ENCODE assay signal across 8 mouse cellular contexts in genomic region chr10:105840928-105841888, GRCm38 (mm10). TPM values are rescaled to one million over a fixed set of nuclear protein-coding genes. Genes with fewer than 3 reads are reported as not detected.
DNase-seq lines count a peak whose midpoint lies in the region; ATAC-seq and TF ChIP-seq lines count a peak whose summit lies in the region.

TSS of gene Ccdc59 (plus strand) at chr10:105841067.
TSS of gene Mettl25 (minus strand) at chr10:105841380.

- H3K9me3 ChIP-seq in E14TG2a.4 (ENCODE audit: low read length), result no peaks in the 10 kb centered on the region
- H3K9me3 ChIP-seq in forebrain, embryonic 12.5 days, result no peaks in the 10 kb centered on the region
- no peaks in the 10 kb centered on the region for H3K9me3 ChIP-seq in heart, postnatal 0 days (replicated peaks; ENCODE audit: control insufficient read depth, low read length)
- no peaks in the 10 kb centered on the region for H3K9me3 ChIP-seq in liver, embryonic 16.5 days (replicated peaks; ENCODE audit: control insufficient read depth, low read length)
- H3K9me3 ChIP-seq in neural tube, embryonic 13.5 days, result no peaks in the 10 kb centered on the region

- peaks cover 17% of the 10 kb centered on the region for H3K4me1 ChIP-seq in E14TG2a.4 (replicated peaks; ENCODE audit: low read depth, low read length)
- H3K4me1 ChIP-seq in forebrain, embryonic 12.5 days, result peaks cover 14% of the 10 kb centered on the region
- H3K4me1 ChIP-seq in heart, postnatal 0 days (ENCODE audit: control insufficient read depth, insufficient read depth), result peaks cover 10% of the 10 kb centered on the region
- peaks cover 6% of the 10 kb centered on the region; the same call in 1 of the 2 replicates for H3K4me1 ChIP-seq in liver, embryonic 16.5 days (ENCODE audit: control insufficient read depth, low read depth, low read length)
- H3K4me1 ChIP-seq in neural tube, embryonic 13.5 days (replicated peaks), result peaks cover 21% of the 10 kb centered on the region
- H3K4me1 ChIP-seq in testis, adult 2 months (ENCODE audit: control insufficient read depth, insufficient read depth, low read length), result peaks cover 2% of the 10 kb centered on the region; the same call in 1 of the 2 replicates

- H3K9ac ChIP-seq in forebrain, embryonic 12.5 days, result peak within 1 kb of the TSS; percentile 77
- peak within 1 kb of the TSS; percentile 86 for H3K9ac ChIP-seq in heart, postnatal 0 days (replicated peaks; ENCODE audit: low read depth, low read length)
- H3K9ac ChIP-seq in liver, embryonic 16.5 days (ENCODE audit: low read depth, low read length), result peak within 1 kb of the TSS; percentile 82
- H3K9ac ChIP-seq in neural tube, embryonic 13.5 days, result peak within 1 kb of the TSS; percentile 81

- DNase-seq in c-Kit-positive CD71-positive TER-119-positive erythroid progenitor cells, embryonic 14.5 days (ENCODE audit: low spot score), result peak; percentile 91
- DNase-seq in heart, postnatal 0 days (ENCODE audit: low spot score), result peak; percentile 92
- DNase-seq in kidney, postnatal 4 days, result peak; percentile 98

- TF ChIP-seq EP300 in heart, postnatal 0 days (IDR thresholded peaks at IDR 0.05; ENCODE audit: low read depth), result peak; percentile 66; the same call in 1 of the 2 replicates

- peaks cover 49% of the 10 kb centered on the region for H3K36me3 ChIP-seq in E14TG2a.4 (ENCODE audit: insufficient read depth, low read length)
- H3K36me3 ChIP-seq in forebrain, embryonic 12.5 days (replicated peaks), result peaks cover 31% of the 10 kb centered on the region
- H3K36me3 ChIP-seq in heart, postnatal 0 days (replicated peaks; ENCODE audit: control insufficient read depth, insufficient read depth, low read length), result peaks cover 32% of the 10 kb centered on the region
- H3K36me3 ChIP-seq in liver, embryonic 16.5 days (ENCODE audit: control insufficient read depth, insufficient read depth), result peaks cover 22% of the 10 kb centered on the region
- H3K36me3 ChIP-seq in neural tube, embryonic 13.5 days, result peaks cover 32% of the 10 kb centered on the region
- peaks cover 2% of the 10 kb centered on the region; the same call in 1 of the 2 replicates for H3K36me3 ChIP-seq in testis, adult 2 months (ENCODE audit: control insufficient read depth, insufficient read depth, low read length)

- TF ChIP-seq CTCF in E14TG2a.4 (conservative IDR thresholded peaks at IDR 0.05; ENCODE audit: low read length), result peak; percentile 29
- peak; percentile 45 for TF ChIP-seq CTCF in heart, postnatal 0 days (IDR thresholded peaks at IDR 0.05; ENCODE audit: low read depth)
- TF ChIP-seq CTCF in testis, adult 2 months (IDR thresholded peaks at IDR 0.05; ENCODE audit: control insufficient read depth, insufficient read depth, insufficient replicate concordance, low read depth, low read length), result peak; percentile 60

- peak; percentile 76; the same call in 1 of the 2 replicates for TF ChIP-seq POLR2A in testis, adult 2 months (IDR thresholded peaks at IDR 0.05; ENCODE audit: control insufficient read depth, low read depth, low read length)

- H3K27ac ChIP-seq in forebrain, embryonic 12.5 days, result peak within 1 kb of the TSS; percentile 93
- H3K27ac ChIP-seq in heart, postnatal 0 days (ENCODE audit: low read depth), result peak within 1 kb of the TSS; percentile 98
- peak within 1 kb of the TSS; percentile 94 for H3K27ac ChIP-seq in liver, embryonic 16.5 days (ENCODE audit: low read length)
- peak within 1 kb of the TSS; percentile 96 for H3K27ac ChIP-seq in neural tube, embryonic 13.5 days (replicated peaks)
- peak within 1 kb of the TSS; percentile 96 for H3K27ac ChIP-seq in testis, adult 2 months (ENCODE audit: control insufficient read depth, insufficient read depth, low read depth, low read length)

- peak within 1 kb of the TSS; percentile 93 for H3K4me3 ChIP-seq in E14TG2a.4 (replicated peaks; ENCODE audit: low read length)
- peak within 1 kb of the TSS; percentile 79 for H3K4me3 ChIP-seq in forebrain, embryonic 12.5 days (replicated peaks)
- peak within 1 kb of the TSS; percentile 92 for H3K4me3 ChIP-seq in heart, postnatal 0 days (ENCODE audit: low read depth, low read length)
- peak within 1 kb of the TSS; percentile 92 for H3K4me3 ChIP-seq in liver, embryonic 16.5 days (ENCODE audit: low read depth, low read length)
- H3K4me3 ChIP-seq in neural tube, embryonic 13.5 days, result peak within 1 kb of the TSS; percentile 92
- H3K4me3 ChIP-seq in testis, adult 2 months (ENCODE audit: control insufficient read depth, low read depth, low read length), result peak within 1 kb of the TSS; percentile 96

- no peaks in the 10 kb centered on the region for H3K27me3 ChIP-seq in E14TG2a.4 (ENCODE audit: insufficient read depth, low read length)
- no peaks in the 10 kb centered on the region for H3K27me3 ChIP-seq in forebrain, embryonic 12.5 days
- no peaks in the 10 kb centered on the region for H3K27me3 ChIP-seq in heart, postnatal 0 days (ENCODE audit: control insufficient read depth, insufficient read depth, low read length)
- H3K27me3 ChIP-seq in liver, embryonic 16.5 days (ENCODE audit: control insufficient read depth, insufficient read depth, low read depth, low read length), result no peaks in the 10 kb centered on the region
- no peaks in the 10 kb centered on the region for H3K27me3 ChIP-seq in neural tube, embryonic 13.5 days
- no peaks in the 10 kb centered on the region for H3K27me3 ChIP-seq in testis, adult 2 months (ENCODE audit: control insufficient read depth, insufficient read depth, low read length)

- under 1% methylated on average over 90 of the region's 90 CpGs for WGBS in forebrain, embryonic 12.5 days
- WGBS in heart, postnatal 0 days, result under 1% methylated on average over 90 of the region's 90 CpGs
- WGBS in liver, embryonic 16.5 days (ENCODE audit: insufficient replicate concordance), result under 1% methylated on average over 90 of the region's 90 CpGs
- WGBS in neural tube, embryonic 13.5 days, result under 1% methylated on average over 88 of the region's 90 CpGs

- H3K4me2 ChIP-seq in forebrain, embryonic 12.5 days, result peak within 1 kb of the TSS; percentile 67
- H3K4me2 ChIP-seq in heart, postnatal 0 days (ENCODE audit: low read depth, low read length), result peak within 1 kb of the TSS; percentile 92
- H3K4me2 ChIP-seq in liver, embryonic 16.5 days (ENCODE audit: low read depth, low read length), result peak within 1 kb of the TSS; percentile 86
- peak within 1 kb of the TSS; percentile 86 for H3K4me2 ChIP-seq in neural tube, embryonic 13.5 days

- ATAC-seq in forebrain, embryonic 12.5 days (ENCODE audit: low FRiP score), result peak; percentile 99
- ATAC-seq in heart, postnatal 0 days (ENCODE audit: insufficient read depth, low read depth), result peak; percentile 96
- peak; percentile 96 for ATAC-seq in liver, embryonic 16.5 days (ENCODE audit: low read depth)
- peak; percentile 99 for ATAC-seq in neural tube, embryonic 13.5 days (ENCODE audit: low read depth)

RNA-seq across cellular contexts. Expression of gene Ccdc59, which starts in this region (rescaled TPM):
- 52.6 and 59.8 TPM in 2 replicates for polyA plus RNA-seq in forebrain, embryonic 12.5 days (2016; fragmentation: Nextera tagmentation; extraction: Ambion mirVana)
- total RNA-seq in heart, postnatal 0 days (2014; rRNA removed; ENCODE audit: low replicate concordance), result 7.0 and 7.6 TPM in 2 replicates
- 30.9 and 31.8 TPM in 2 replicates for polyA plus RNA-seq in heart, postnatal 0 days (2015; fragmentation: Nextera tagmentation; extraction: Ambion mirVana)
- polyA plus RNA-seq in liver, embryonic 16.5 days (2015; fragmentation: Nextera tagmentation; extraction: Ambion mirVana), result 16.0 and 17.7 TPM in 2 replicates
- polyA plus RNA-seq in neural tube, embryonic 13.5 days (2015; fragmentation: Nextera tagmentation; extraction: Ambion mirVana), result 45.5 and 50.8 TPM in 2 replicates
- 3.1 and 3.6 TPM in 2 replicates for polyA plus RNA-seq in testis, adult 2 months (2012; rRNA removed)

RNA-seq across cellular contexts. Expression of gene Mettl25, which starts in this region (rescaled TPM):
- 14.7 and 16.2 TPM in 2 replicates for polyA plus RNA-seq in forebrain, embryonic 12.5 days (2016; fragmentation: Nextera tagmentation; extraction: Ambion mirVana)
- total RNA-seq in heart, postnatal 0 days (2014; rRNA removed; ENCODE audit: low replicate concordance), result 5.4 and 10.3 TPM in 2 replicates
- 7.8 and 8.1 TPM in 2 replicates for polyA plus RNA-seq in heart, postnatal 0 days (2015; fragmentation: Nextera tagmentation; extraction: Ambion mirVana)
- 3.5 and 4.1 TPM in 2 replicates for polyA plus RNA-seq in liver, embryonic 16.5 days (2015; fragmentation: Nextera tagmentation; extraction: Ambion mirVana)
- 12.7 and 14.0 TPM in 2 replicates for polyA plus RNA-seq in neural tube, embryonic 13.5 days (2015; fragmentation: Nextera tagmentation; extraction: Ambion mirVana)
- 4.8 and 5.2 TPM in 2 replicates for polyA plus RNA-seq in testis, adult 2 months (2012; rRNA removed)

Comparison
In these comparisons a context has a peak if more than half of its experiments do, and no peak if none do; other contexts are left out.
1. Peak in every context shown above with its lines: DNase-seq, ATAC-seq, H3K4me3 ChIP-seq and H3K27ac ChIP-seq.